Mouse (Mus musculus) heart, postnatal 0 days (tissue): Measurements from ENCODE around the gene Adgrg2. TPM values are rescaled to one million over a fixed set of nuclear protein-coding genes. Genes with fewer than 3 reads are reported as not detected.

ENCODE experiments used
- ATAC-seq: fragments of 200-750 bp; cut with Nextera tagmentation; 2 replicates; pipeline ENCODE4 v1.8.0; 2017; ENCODE audit warnings: low read depth, moderate number of reproducible peaks, moderate library complexity; ENCODE audit not compliant: insufficient read depth
- DNase-seq: peaks from one replicate; pipeline ENCODE4 v3.0.0-alpha.2; 2016; ENCODE audit warnings: low spot score
- H3K27ac ChIP-seq: fragments of 300-500 bp; sonication (generic); 2 replicates; pipeline ENCODE4 v1.5.1; 2014; ENCODE audit warnings: low read depth, mild to moderate bottlenecking
- H3K27me3 ChIP-seq: fragments of 300-500 bp; sonication (generic); 2 replicates; pipeline ENCODE4 v1.6.1; 2014; ENCODE audit warnings: low read length, mixed read lengths; ENCODE audit not compliant: control insufficient read depth, insufficient read depth
- H3K36me3 ChIP-seq: fragments of 300-500 bp; sonication (generic); replicated peaks from 2 replicates; pipeline ENCODE4 v1.6.1; 2014; ENCODE audit warnings: low read length, mixed read lengths; ENCODE audit not compliant: control insufficient read depth, insufficient read depth
- H3K4me1 ChIP-seq: fragments of 300-500 bp; sonication (generic); 2 replicates; pipeline ENCODE4 v1.6.1; 2014; ENCODE audit warnings: antibody characterized with exemption; ENCODE audit not compliant: control insufficient read depth, insufficient read depth
- H3K4me2 ChIP-seq: fragments of 300-500 bp; sonication (generic); 2 replicates; pipeline ENCODE4 v1.6.1; 2014; ENCODE audit warnings: low read depth, mild to moderate bottlenecking, low read length, moderate library complexity
- H3K4me3 ChIP-seq: fragments of 300-500 bp; sonication (generic); 2 replicates; pipeline ENCODE4 v1.5.1; 2014; ENCODE audit warnings: low read depth, low read length
- H3K9ac ChIP-seq: fragments of 300-500 bp; sonication (generic); replicated peaks from 2 replicates; pipeline ENCODE4 v1.6.1; 2014; ENCODE audit warnings: low read depth, low read length, mixed read lengths
- H3K9me3 ChIP-seq: fragments of 300-500 bp; sonication (generic); replicated peaks from 2 replicates; pipeline ENCODE4 v1.6.1; 2016; ENCODE audit warnings: low read length; ENCODE audit not compliant: control insufficient read depth
- CTCF ChIP-seq: IDR thresholded peaks from 2 replicates; pipeline ENCODE4 v1.5.1; 2016; ENCODE audit warnings: antibody characterized with exemption, control low read depth, low read depth
- EP300 ChIP-seq: IDR thresholded peaks from 2 replicates; pipeline ENCODE4 v1.6.1; 2016; ENCODE audit warnings: antibody characterized with exemption, low read depth
- WGBS: fragments of 180-500 bp; shearing (Covaris S2); extraction: QIAGEN DNeasy Blood & Tissue Kit; methylation state at CpG from one replicate; pipeline ENCODE4 v1.1.7; 2014; 5-methylcytosine and 5-hydroxymethylcytosine counted together
- polyA plus RNA-seq: library from polyadenylated mRNA; unstranded; fragments of >200 nt; fragmentation: Nextera tagmentation; extraction: Ambion mirVana; gene quantifications from 2 replicates; pipeline ENCODE4 v1.2.1, GENCODE M21; 2015
- total RNA-seq: library from RNA; depleted of rRNA; stranded (reverse); fragments of >200 nt; gene quantifications from 2 replicates; pipeline ENCODE4 v1.2.3, GENCODE M21; 2014; ENCODE audit warnings: low replicate concordance

The Adgrg2 gene
- total and polyA plus RNA-seq, 2 experiments from 2014 or later: 0.15 to 0.33 TPM

- WGBS: 64% methylated on average over 4 of the region's 4 CpGs
- no peaks in the 10 kb centered on the region for H3K27me3 ChIP-seq
These were observed 22.5 kb downstream of the Adgrg2 start for GRCm38 (mm10) chrX:160412930-160413453.

GRCm38 (mm10) chrX:160413881-160414395 is 23.4 kb downstream of the Adgrg2 start:
- WGBS: 81% methylated on average over 7 of the region's 7 CpGs
- H3K9me3 ChIP-seq: no peaks in the 10 kb centered on the region
- H3K27ac ChIP-seq: no peak overlapping the region
- ATAC-seq (no peak), DNase-seq (no peak)
- H3K4me2 ChIP-seq: no peak overlapping the region
- no peaks in the 10 kb centered on the region for H3K27me3 ChIP-seq
- no peaks in the 10 kb centered on the region for H3K36me3 ChIP-seq
- H3K4me3 ChIP-seq: no peak overlapping the region
- no peak for TF ChIP-seq EP300
- no peak for TF ChIP-seq CTCF
- H3K4me1 ChIP-seq: no peaks in the 10 kb centered on the region
- no peak overlapping the region for H3K9ac ChIP-seq

More at GRCm38 (mm10) chrX:160412930-160413453, 22.5 kb downstream of the Adgrg2 start:
- Histone ChIP-seq H3K9ac (no peak overlapping the region), H3K9me3 (no peaks in the 10 kb centered on the region), H3K4me1 (no peaks in the 10 kb centered on the region), H3K27ac (no peak overlapping the region), H3K4me2 (no peak overlapping the region), H3K36me3 (no peaks in the 10 kb centered on the region), H3K4me3 (no peak overlapping the region)
- no peak for TF ChIP-seq EP300
- no peak for TF ChIP-seq CTCF
- ATAC-seq: no peak
- no peak for DNase-seq

GRCm38 (mm10) chrX:160418397-160418796 is 27.9 kb downstream of the Adgrg2 start:
- WGBS: 57% methylated on average over 7 of the region's 7 CpGs
- TF ChIP-seq CTCF (no peak), EP300 (no peak)
- H3K4me2 ChIP-seq: no peak overlapping the region
- no peak overlapping the region for H3K9ac ChIP-seq
- H3K4me3 ChIP-seq: no peak overlapping the region
- ATAC-seq (no peak), DNase-seq (no peak)
- H3K36me3 ChIP-seq: no peaks in the 10 kb centered on the region
- no peaks in the 10 kb centered on the region for H3K27me3 ChIP-seq
- no peaks in the 10 kb centered on the region for H3K4me1 ChIP-seq
- H3K9me3 ChIP-seq: no peaks in the 10 kb centered on the region
- no peak overlapping the region for H3K27ac ChIP-seq

- Histone ChIP-seq H3K4me3 (no peak overlapping the region), H3K36me3 (no peaks in the 10 kb centered on the region), H3K4me1 (no peaks in the 10 kb centered on the region), H3K27ac (no peak overlapping the region), H3K9ac (no peak overlapping the region), H3K27me3 (no peaks in the 10 kb centered on the region), H3K4me2 (no peak overlapping the region), H3K9me3 (no peaks in the 10 kb centered on the region)
- ATAC-seq (no peak), DNase-seq (no peak)
- WGBS: 47% methylated on average over 1 of the region's 1 CpGs
- no peak for TF ChIP-seq CTCF
- no peak for TF ChIP-seq EP300
These were observed 33.2 kb downstream of the Adgrg2 start for GRCm38 (mm10) chrX:160423737-160424136.

- 36% methylated on average over 1 of the region's 1 CpGs for WGBS
- H3K27me3 ChIP-seq: no peaks in the 10 kb centered on the region
- H3K9ac ChIP-seq: no peak overlapping the region
- H3K27ac ChIP-seq: no peak overlapping the region
- no peak overlapping the region for H3K4me3 ChIP-seq
- no peaks in the 10 kb centered on the region for H3K9me3 ChIP-seq
- no peak overlapping the region for H3K4me2 ChIP-seq
- ATAC-seq: no peak
- H3K36me3 ChIP-seq: no peaks in the 10 kb centered on the region
- no peak for TF ChIP-seq CTCF
- no peak for TF ChIP-seq EP300
- no peak for DNase-seq
- H3K4me1 ChIP-seq: no peaks in the 10 kb centered on the region
These were observed 36.0 kb downstream of the Adgrg2 start for GRCm38 (mm10) chrX:160426486-160426885.

- 75% methylated on average over 1 of the region's 1 CpGs for WGBS
- ATAC-seq (no peak), DNase-seq (no peak)
- H3K4me2 ChIP-seq: no peak overlapping the region
- no peak overlapping the region for H3K4me3 ChIP-seq
- no peak overlapping the region for H3K9ac ChIP-seq
- no peaks in the 10 kb centered on the region for H3K4me1 ChIP-seq
- TF ChIP-seq EP300 (no peak), CTCF (no peak)
- H3K9me3 ChIP-seq: no peaks in the 10 kb centered on the region
- no peak overlapping the region for H3K27ac ChIP-seq
- no peaks in the 10 kb centered on the region for H3K36me3 ChIP-seq
- H3K27me3 ChIP-seq: no peaks in the 10 kb centered on the region
These were observed 36.4 kb downstream of the Adgrg2 start for GRCm38 (mm10) chrX:160426930-160427329.
